Mouse (Mus musculus) adrenal gland, postnatal 14 days (tissue): ENCODE measurements around the gene Klhdc4. TPM values are rescaled to one million over a fixed set of nuclear protein-coding genes. Genes with fewer than 3 reads are reported as not detected.

Experiments
- DNase-seq: peaks from one replicate; pipeline ENCODE4 v3.0.0; 2021; ENCODE audit warnings: mixed read lengths
- long read RNA-seq, 2 experiments: library from polyadenylated mRNA; stranded (forward); transcript quantifications; one replicate each; pipeline ENCODE4 v2.0.0; 2021
- total RNA-seq: library from RNA; stranded (reverse); gene quantifications from 2 replicates; pipeline ENCODE4 v1.2.3, GENCODE M21; 2021

Gene Klhdc4
- total RNA-seq, result 20.4 and 22.3 TPM in 2 replicates
- long read RNA-seq, experiment 1, transcript Klhdc4-201 (12 exons, 2,078 nt), result major isoform, 33 of 39 reads
- long read RNA-seq, experiment 1, partial matches to known transcripts, result 0 of 39 reads
- long read RNA-seq, experiment 1, other reads (novel, unspliced or antisense), result 6 of 39 reads
- long read RNA-seq, experiment 2, transcript Klhdc4-201 (12 exons, 2,078 nt), result major isoform, 20 of 26 reads
- long read RNA-seq, experiment 2, partial matches to known transcripts, result 3 of 26 reads
- long read RNA-seq, experiment 2, other reads (novel, unspliced or antisense), result 3 of 26 reads

DNA sequence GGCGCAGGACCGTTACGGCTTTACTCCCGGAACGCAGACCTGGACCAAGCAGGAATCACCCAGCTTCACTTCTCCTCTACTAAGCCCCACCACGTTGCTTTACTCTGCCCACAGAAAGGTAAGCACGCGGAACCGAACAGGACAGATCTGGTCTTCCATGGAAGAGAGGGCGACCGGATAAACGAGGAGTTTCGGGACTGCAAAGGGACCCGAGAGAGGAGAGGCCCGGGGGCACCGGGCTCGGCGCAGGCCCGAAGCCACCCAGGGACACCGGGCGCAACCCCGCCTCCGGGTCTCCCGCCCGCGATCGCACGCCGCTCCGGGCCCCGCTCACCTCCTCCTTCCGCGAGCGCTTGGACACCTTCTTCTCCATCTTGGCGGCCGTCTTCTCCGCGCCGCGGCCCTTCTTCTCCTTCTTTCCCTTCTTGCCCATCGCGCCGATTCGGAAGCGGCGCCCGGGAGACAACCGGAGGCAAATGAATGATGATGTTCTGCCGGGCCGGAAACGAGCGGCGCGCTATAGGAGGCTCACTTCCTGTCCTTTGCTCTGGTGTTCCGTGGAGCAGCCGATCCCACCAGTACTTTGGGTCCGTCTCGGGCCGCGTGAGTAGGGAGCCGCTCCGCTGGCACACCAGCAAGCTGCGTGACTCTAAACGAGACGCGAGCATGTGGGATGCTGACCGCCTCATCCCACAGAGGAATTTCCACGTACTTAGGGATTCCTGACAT, at the start of gene Klhdc4:
Gene Klhdc4 (minus strand): TSS at position 522 of the 729 bp plus-strand sequence.
- peak; percentile 92 for DNase-seq

DNA sequence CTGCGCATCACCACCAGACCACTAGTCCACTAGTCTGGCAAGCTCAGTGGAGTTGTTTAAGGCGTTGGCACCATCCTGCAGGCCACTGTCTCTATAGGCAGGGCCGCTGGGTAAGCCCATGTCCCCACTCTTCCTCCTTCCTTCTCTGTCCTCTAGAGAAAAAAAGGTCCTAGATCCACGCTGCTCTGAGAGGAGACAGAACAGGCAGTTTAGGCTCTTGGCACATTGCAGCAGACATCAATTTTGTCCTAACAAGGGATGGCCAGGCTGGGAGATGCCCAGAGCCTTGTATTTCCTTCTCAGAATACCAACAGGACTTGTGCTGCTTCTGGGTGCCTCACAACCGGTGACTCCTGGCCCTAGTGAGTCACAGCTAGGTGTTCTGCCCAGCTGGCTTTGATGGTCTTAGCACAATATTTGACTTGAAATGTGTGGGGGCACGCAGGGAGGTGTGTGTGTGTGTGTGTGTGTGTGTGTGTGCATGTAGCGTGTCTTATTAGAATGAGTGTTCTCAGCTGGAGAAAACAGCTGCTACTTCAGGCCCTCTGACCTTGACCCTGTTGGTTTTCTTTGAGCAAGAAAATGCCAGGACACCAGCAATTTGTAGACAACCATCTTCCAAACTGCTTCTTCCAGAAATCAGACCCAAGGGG, 48.6 kb upstream of the Klhdc4 start:
- DNase-seq, result no peak

DNA sequence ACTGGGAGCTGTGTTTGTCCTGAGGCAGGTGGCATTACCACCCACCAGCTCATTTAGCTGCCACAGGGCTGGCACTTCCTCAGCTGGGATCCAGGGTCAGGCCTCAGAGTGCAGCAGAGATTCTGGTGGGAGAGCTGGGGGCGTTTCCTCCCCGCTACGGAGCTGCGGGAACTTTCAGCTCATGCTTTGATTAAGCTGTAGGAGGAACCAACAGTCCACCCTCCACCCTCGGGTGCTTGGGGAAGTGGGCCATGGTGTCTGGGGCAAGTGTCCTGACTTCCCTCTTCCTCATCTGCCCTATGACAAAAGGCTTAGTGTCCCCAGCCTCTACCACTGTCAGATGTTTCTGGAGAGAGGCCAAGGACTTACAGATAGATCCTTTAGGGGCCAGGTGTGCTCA, 47.8 kb upstream of the Klhdc4 start:
- DNase-seq, result no peak

DNA sequence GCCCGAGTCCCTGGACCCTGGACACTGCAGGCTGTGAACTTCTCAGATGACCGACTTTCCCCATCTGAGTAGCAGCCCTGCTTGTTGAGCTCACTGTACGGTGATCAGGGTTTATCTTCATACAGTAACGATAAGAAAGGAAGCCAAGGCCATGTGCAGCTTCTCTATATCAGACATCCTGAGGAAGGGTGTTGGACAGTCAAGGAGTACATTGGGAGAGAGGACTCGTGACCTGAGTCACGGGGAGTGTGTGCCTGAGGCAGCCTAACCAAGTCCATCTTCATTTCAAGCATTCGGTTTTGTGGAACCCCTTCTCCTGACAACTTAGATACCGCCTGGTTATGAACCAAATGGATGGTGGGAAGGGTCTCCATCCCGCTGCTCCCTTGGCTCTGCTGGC, 46.1 kb upstream of the Klhdc4 start:
- DNase-seq, result no peak

DNA sequence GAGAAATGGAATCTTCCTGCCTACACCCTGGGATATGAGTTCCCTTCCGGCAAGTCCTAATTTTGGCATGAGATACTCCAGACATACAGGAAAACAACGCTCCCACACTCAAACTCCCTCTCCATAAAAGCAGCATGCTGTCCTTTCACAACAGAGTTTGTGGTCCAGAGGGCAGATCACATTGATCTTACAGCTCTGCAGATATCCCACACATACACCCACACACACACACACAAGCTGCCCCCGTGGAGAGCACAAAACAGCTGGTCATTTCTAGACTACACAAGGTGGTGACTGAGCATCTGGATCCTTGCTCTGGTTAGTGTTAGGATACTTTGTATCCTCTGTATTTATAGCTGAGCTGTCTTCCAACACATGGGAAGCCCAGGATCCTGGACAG, 45.7 kb upstream of the Klhdc4 start:
- DNase-seq, result no peak

DNA sequence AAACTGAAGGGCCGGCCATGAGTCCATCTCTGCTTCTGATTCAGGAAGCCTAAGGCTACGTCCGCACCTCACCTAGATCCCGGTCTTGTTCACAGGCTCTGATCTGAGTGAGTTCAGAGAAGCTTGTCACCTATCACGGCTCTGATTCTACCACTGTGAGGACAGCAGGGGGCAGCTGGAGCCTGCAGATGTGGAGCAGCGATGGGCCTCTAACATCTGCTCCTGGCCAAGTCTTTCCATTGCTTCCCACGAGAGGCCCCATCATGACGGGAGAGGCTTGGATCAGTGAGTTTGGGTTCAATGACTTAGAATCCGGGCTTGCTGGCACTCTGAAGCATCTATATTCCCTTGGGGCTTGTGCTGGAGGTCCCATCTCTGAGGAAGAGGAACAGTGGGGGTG, 44.7 kb upstream of the Klhdc4 start:
- DNase-seq, result peak; percentile 82

DNA sequence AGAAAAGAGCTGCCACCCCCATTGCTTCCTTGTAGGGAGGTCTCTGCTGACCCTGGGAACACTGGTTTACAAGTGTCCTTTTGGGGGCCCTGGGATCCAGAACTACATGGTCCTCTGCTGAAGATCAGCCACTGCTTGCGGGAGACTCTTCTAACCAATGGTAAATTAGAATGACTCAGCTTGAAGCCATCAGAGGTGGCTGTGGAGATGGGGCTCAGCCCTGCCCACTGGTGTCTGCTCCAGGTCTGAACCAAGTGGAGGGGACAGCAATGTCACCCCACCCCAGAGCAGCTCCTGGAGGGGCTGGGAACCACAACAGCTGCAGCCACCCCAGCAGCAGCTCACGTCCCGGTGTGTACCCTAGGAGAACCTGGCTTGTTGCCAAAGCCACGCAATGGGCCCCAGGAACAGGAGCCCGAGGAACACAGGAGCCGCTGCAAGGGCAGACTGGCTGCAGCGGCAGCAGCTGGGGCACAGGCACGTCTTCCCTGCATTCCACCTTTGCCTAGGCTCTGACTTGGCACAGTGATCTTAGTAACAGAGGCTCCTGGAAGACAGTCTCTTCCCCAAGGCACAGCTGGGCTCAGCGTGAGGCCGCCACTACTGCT, 42.6 kb upstream of the Klhdc4 start:
- DNase-seq, result peak; percentile 66

DNA sequence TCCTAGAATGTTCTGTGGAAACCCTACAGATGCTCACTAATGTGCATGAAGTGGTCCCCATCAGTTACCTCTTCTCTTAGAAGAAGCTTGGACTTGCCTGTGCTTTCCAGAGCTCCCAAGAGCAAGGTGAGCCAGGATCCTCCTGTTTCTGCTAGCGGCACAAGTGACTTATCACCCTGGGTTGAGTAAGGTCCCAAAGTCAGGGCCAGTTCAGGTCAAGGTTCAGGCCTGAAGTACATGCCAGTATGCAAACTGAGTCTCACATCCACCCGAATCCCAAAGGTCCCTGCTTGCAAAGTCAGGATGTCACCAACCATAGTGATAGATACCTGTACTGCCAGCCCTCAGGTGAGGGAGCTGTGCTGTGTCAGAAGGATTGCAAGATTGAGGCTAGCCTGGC, 40.8 kb upstream of the Klhdc4 start:
- DNase-seq, result no peak

DNA sequence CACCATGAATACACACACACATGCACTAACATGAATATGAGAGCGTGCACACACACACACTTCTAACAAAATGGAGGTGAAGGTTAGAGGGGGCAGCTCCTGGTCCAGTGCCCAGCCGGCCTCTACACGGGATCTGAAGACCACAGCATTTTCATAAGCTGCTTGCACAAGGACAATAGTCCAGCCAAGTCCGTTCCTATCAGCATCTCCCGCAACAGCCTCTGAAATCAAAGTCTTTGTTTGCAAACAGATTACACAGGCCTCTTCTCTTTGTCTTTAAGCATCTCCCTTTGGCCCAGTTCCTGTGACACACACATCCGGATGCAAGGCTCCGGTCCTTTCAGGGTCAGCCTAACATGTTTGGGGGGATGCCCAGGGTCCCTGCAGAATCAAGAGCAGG, 39.5 kb upstream of the Klhdc4 start:
- no peak for DNase-seq

DNA sequence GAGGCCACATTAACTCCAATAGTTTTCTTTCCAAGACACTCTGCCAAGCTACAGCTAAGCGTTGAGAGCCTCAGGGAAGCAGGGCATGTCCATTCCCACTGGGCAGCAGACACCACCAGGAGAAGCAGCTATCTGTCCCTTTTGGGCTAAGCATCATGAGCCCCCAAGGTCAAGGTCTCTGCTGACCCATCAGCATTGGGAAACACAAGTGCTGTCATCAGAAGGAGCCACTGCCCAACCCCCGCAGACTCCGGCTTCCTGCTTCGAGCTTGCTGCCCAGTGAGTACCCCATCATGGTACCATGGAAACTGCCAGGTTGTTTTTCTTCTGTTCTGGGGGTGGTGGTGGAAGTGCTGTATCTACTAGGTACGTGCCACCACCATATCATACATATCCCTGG, 38.8 kb upstream of the Klhdc4 start:
- peak; percentile 80 for DNase-seq

DNA sequence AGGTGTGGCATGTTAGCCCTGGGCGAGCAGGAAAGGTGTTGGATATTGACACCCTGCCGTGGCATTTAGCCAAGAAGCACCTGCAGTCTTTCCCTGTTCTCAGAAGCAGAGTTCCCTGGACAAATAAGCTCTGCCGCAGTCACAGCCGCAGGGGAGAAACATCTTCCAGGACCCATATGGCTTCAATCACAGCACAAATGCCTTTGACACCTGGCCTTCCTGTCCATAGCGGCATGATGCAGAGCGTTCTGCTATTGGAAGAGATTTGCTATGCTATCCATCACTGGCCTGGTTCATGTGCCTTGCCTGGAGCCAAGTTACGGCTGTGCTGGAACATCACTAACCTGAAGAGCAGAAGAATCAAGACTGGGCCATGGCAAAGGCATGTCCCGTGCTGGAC, 36.0 kb upstream of the Klhdc4 start:
- DNase-seq, result no peak

DNA sequence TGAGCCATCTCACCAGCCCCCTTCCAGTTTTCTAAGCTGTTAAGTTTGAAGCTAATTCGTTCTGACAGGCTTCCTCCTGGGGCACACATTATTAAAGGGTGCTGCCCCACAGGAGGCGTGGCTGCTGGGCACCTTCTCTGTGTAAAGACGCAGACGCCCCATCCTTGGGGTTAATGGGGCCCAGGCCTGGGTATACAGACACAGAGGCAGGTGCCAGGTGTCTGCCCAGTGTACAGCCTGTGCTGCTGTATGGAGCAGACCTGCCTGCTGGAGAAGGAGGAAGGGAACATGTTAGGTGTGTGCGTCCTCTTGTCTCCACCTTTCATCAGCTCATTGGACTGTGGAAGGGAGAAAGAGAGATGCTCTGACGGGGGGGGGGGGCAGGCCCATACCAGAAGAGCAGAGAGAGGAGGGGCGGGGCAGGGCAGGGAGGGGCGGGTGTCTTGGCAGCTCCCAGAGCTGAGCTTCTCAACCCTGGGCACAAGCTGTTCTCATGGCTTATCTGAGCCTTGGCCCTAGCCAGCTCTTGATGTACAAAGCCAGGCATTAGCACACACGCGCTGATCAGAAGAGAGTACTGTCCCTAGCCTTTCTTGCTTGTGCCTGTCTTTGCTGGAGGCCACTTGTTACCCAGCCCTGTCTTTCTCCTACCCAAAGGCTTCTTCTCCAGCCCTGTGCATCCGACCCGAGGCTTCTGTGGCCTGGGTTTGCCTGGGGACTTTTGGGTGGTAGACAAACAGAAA, 32.6 kb upstream of the Klhdc4 start:
- peak; percentile 62 for DNase-seq

DNA sequence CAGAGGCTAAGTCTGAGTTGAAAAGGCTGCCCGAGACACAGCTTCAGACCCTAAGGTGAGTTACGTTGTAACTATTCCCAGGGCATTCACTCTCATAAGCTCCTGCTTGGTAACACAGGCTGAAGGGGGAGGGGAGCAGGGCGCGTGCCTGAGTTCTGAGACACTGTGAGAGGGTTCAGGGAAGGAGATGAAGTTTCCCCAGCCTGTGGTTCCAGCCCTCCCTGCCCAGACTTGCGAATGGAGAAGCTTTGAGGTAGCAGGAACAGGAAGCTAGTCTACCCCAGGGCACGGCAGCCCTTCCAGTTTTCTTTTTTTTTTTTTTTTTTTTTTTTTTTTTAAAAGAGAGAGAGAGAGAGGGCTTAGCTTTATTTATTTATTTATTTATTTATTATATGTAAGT, 31.9 kb upstream of the Klhdc4 start:
- DNase-seq, result no peak

DNA sequence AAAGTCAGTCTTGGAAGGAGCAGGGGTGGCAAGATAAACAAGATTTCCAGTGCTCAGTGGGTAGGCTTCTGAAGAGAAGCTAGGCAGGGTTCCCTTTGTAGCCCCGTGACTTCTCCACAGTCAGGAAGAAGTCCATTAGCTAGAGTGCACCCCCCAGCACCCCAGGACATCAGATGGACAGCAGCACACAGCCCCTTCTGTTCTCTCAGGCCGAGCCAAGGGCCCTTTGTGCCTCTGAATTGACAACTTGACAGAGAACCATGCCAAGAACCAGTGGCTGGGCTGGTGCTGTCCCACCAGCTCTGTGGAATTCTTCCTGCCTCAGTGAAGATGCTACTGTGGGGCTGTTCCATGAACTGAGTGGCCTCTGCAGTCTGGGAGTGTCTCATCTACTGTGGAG, 28.4 kb upstream of the Klhdc4 start:
- no peak for DNase-seq

DNA sequence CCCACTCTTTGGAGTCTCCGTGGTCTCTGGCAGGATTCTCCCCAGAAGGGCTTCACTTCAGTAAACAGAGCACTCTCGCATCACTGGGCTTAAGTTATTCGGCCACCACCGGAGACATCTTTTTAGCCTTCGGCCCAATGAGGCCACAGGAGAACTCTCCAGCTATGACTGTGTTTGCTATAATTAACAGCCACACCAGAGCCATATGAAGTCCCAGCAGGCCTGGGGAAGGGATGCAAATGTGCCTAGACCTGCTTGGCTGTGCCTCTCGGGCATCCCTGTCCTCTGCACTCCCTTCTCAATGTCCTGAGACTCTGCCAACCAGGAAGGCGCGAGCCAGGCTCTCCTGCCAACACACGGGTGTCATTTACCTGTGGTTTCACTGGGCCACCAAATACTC, 28.0 kb upstream of the Klhdc4 start:
- no peak for DNase-seq

DNA sequence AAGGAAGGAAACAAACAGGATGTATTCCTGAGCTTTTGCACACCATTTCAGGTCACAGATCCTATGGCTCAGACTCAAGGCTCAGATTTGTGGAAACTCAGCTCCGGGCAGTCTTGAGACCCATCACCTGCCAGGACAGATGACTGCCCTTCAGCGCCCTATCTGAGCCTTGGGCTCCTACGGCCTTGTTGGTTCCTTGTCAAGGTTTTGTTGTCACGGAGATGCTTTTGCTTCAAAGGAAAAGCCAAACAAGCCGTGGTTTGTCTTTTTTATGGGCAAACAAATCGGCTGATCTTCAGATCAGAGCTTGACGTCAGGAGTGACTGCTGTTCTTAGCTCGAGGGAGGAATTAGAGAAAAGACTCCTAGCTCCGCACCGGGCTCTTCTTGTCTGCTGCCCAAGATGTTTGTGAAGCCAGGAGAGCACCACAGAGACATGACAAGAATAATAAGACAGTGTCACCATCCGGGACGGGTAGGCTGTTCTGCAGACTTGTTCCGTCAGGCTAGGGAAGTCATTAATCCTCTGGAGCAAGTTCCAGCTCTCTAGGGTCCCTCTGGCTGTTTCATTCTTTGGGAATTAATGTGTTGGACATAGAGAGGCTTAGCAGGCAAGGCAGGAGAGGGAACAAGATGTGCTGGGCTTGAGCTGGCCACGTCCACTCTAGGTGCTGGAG, 26.8 kb upstream of the Klhdc4 start:
- DNase-seq, result peak; percentile 72

DNA sequence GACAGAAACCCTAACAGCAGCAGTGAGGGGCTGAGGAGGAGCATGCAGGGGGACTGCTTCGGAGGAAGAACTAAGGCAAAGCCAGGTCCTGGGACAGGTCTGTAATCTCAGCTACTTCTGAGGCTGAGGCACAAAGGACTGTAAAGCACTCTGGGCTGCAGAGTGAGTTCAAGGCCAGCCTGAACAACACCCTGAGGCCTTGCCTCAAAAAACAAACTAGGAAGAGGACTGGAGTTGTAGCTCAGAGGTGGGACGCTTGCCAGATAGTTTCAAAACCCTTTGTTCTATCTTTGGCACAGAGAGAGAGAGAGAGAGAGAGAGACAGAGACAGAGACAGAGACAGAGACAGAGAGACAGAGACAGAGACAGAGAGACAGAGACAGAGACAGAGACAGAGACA, 24.2 kb upstream of the Klhdc4 start:
- DNase-seq, result peak; percentile 80

DNA sequence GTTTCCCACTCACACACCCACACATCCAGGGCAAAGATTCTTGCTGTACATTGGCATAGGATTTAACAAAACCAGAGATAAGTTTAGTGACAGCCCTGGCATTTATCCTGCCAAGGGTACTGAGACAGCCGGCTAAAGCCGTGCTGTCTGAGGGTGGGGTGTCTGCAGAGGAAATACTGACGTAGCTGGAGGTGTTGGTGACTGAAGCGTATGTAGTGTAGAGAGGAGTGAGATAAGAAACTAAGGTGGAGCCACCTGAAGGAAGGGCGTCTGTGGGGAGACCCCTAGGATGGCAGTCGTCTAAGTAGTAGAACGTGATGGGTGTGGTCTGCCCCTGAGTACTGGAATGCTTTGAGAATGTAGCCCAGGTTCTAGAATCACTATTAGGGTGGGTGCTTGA, 23.1 kb upstream of the Klhdc4 start:
- DNase-seq, result no peak

DNA sequence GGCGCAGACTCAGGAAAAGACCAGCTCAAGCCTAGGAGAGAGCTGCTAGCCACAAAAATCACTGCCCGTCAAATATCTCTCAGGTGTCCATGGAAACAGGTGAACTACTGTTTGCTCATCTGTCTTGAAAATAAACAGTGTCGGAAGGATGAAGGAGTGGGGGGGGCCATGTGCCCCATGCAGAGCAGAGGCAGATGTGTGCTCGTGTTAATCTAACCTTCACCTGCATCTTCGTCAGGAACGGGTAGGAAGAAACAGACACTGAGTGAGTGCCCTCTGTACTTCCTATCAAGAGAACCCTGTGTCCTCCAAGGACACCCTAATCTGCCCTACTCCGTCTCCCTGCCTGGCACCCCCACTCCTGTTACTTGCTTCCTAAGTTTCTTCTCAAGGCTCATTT, 22.3 kb upstream of the Klhdc4 start:
- no peak for DNase-seq

DNA sequence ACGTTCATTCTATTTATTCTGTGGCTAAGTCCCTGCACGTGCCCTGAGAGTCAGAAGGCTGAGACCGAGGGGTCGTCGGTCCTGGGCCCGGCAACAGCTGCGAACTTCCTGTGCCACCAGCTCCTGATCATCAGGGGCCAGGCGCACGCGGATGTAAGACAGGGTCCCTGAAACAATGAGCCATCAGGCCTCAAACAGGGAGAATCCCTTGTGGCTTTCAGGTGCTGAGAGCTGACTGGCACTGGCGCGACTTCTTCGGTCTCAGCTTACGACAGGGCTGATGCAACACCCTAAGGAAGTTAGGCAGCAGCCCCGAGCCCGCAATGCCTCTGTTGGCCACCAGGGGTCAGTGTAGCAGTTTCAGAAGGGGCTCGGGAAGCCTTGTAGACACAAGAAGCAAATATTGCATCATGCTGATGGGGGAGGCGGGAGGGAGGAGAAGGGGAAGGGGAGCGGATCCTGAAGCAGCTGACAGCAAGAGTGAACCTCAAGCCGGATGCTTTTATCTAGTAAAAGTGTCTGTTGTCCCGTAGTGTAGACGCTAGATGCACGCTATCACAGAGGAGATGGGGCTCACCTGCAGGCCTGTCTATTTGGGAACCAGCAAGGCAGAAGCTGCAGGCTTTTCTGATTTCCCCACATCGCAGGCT, 21.6 kb upstream of the Klhdc4 start:
- DNase-seq, result peak; percentile 98

DNA sequence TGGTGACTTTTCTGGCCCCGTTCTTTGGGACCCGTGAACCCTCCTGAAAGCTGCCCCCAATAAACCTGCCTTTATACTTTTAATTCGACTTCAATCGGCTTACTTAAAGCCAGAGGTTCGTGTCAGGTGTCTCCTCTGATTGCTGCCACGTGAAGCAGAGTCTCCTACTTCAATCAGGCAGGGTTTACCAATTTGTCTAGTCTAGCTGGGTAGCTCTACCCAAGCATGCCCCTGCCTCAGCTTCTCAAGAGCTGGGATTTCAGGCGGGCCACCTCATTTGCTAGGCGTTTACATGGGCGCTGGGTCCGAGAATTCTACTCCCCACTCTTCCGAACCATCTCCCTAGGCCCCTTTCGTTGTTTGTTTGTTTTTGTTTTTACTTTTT, 21.1 kb upstream of the Klhdc4 start:
- DNase-seq, result no peak
